Mouse (Mus musculus) limb, embryonic 14.5 days (tissue): ENCODE results near the gene Mmp2. TPM values are rescaled to one million over a fixed set of nuclear protein-coding genes. Genes with fewer than 3 reads are reported as not detected.

Source experiments
- ATAC-seq: fragments of 200-750 bp; cut with Nextera tagmentation; 2 replicates; pipeline ENCODE4 v1.8.0; 2017; ENCODE audit warnings: low read depth, moderate number of reproducible peaks, moderate TSS enrichment; ENCODE audit not compliant: low FRiP score
- DNase-seq: peaks from one replicate; pipeline ENCODE4 v3.0.0-alpha.2; 2015; ENCODE audit warnings: low spot score
- H3K27ac ChIP-seq: fragments of 300-500 bp; sonication (generic); replicated peaks from 2 replicates; pipeline ENCODE4 v1.5.1; 2014; ENCODE audit warnings: low read depth, mild to moderate bottlenecking, low read length, moderate library complexity, mixed read lengths
- H3K27me3 ChIP-seq: fragments of 300-500 bp; sonication (generic); 2 replicates; pipeline ENCODE4 v1.6.1; 2014; ENCODE audit warnings: low read length, mixed read lengths; ENCODE audit not compliant: control insufficient read depth, insufficient read depth
- H3K36me3 ChIP-seq: fragments of 300-500 bp; sonication (generic); 2 replicates; pipeline ENCODE4 v1.6.1; 2014; ENCODE audit warnings: mild to moderate bottlenecking, low read length, moderate library complexity, mixed read lengths; ENCODE audit not compliant: control insufficient read depth, insufficient read depth
- H3K4me1 ChIP-seq: fragments of 300-500 bp; sonication (generic); 2 replicates; pipeline ENCODE4 v1.6.1; 2014; ENCODE audit warnings: antibody characterized with exemption, low read length, mixed read lengths; ENCODE audit not compliant: control insufficient read depth, insufficient read depth
- H3K4me2 ChIP-seq: fragments of 300-500 bp; sonication (generic); replicated peaks from 2 replicates; pipeline ENCODE4 v1.6.1; 2014; ENCODE audit warnings: low read depth, mild to moderate bottlenecking, low read length, moderate library complexity; ENCODE audit not compliant: severe bottlenecking
- H3K4me3 ChIP-seq: fragments of 300-500 bp; sonication (generic); replicated peaks from 2 replicates; pipeline ENCODE4 v1.5.1; 2014; ENCODE audit warnings: low read length
- H3K9ac ChIP-seq: fragments of 300-500 bp; sonication (generic); 2 replicates; pipeline ENCODE4 v1.6.1; 2014; ENCODE audit warnings: mild to moderate bottlenecking, low read depth, low read length, moderate library complexity; ENCODE audit not compliant: severe bottlenecking
- H3K9me3 ChIP-seq: fragments of 300-500 bp; sonication (generic); 2 replicates; pipeline ENCODE4 v1.6.1; 2016; ENCODE audit warnings: low read length; ENCODE audit not compliant: control insufficient read depth
- POLR2A ChIP-seq: fragments of 200-500 bp; IDR thresholded peaks from 2 replicates; pipeline ENCODE4 v1.8.0; 2012; ENCODE audit warnings: inconsistent platforms, mild to moderate bottlenecking, moderate library complexity, borderline replicate concordance; ENCODE audit not compliant: insufficient read depth, insufficient read length; ENCODE audit errors: extremely low read depth
- WGBS: fragments of 180-500 bp; shearing (Covaris S2); extraction: QIAGEN DNeasy Blood & Tissue Kit; methylation state at CpG from one replicate; pipeline ENCODE4 v1.1.7; 2014; 5-methylcytosine and 5-hydroxymethylcytosine counted together
- polyA plus RNA-seq, 2 experiments: library from polyadenylated mRNA; depleted of rRNA in 1 of 2; stranded (reverse) in 1 of 2; unstranded in 1 of 2; fragments of >200 nt; fragmentation: Nextera tagmentation in 1 of 2; extraction: Ambion mirVana in 1 of 2; gene quantifications; 2 replicates each; pipeline versions ENCODE4 v1.2.1 to v1.2.3; 2012 to 2014

Mmp2 gene
- polyA plus RNA-seq, 2 experiments: 295 to 338 TPM

GRCm38 (mm10) chr8:92838616-92839015 is 11.5 kb downstream of the Mmp2 start:
- 81% methylated on average over 3 of the region's 3 CpGs for WGBS
- no peak for ATAC-seq
- Histone ChIP-seq H3K27ac (no peak overlapping the region), H3K9ac (no peak overlapping the region), H3K27me3 (no peaks in the 10 kb centered on the region), H3K36me3 (peaks cover 84% of the 10 kb centered on the region), H3K4me1 (peaks cover 4% of the 10 kb centered on the region; the same call in 1 of the 2 replicates), H3K4me3 (no peak overlapping the region), H3K9me3 (no peaks in the 10 kb centered on the region), H3K4me2 (no peak overlapping the region)
- peak; percentile 59 for DNase-seq
- no peak for TF ChIP-seq POLR2A

DNA sequence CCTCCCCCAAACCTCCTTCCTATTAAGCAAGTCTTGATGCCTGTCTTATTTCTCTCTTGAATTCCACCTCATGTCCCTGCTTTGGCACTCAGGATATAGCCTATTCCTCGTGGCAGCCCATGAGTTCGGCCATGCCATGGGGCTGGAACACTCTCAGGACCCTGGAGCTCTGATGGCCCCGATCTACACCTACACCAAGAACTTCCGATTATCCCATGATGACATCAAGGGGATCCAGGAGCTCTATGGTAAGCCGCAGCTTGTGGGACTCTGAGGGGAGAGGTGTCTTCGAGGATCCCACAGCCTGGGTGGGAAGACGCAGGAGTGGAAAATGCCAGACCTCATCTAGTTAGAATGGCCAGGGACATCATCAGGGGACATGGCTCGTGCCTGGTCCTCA is 12.1 kb downstream of the Mmp2 start:
- Histone ChIP-seq H3K9me3 (no peaks in the 10 kb centered on the region), H3K4me2 (no peak overlapping the region), H3K4me1 (peaks cover 4% of the 10 kb centered on the region; the same call in 1 of the 2 replicates), H3K4me3 (no peak overlapping the region), H3K36me3 (peaks cover 84% of the 10 kb centered on the region), H3K27me3 (no peaks in the 10 kb centered on the region), H3K27ac (no peak overlapping the region), H3K9ac (no peak overlapping the region)
- ATAC-seq (no peak), DNase-seq (no peak)
- WGBS: 92% methylated on average over 8 of the region's 8 CpGs
- TF ChIP-seq POLR2A: no peak

GRCm38 (mm10) chr8:92839876-92840275 is 12.8 kb downstream of the Mmp2 start:
- TF ChIP-seq POLR2A: no peak
- peaks cover under 1% of the 10 kb centered on the region; the same call in 1 of the 2 replicates for H3K4me1 ChIP-seq
- ATAC-seq: no peak
- no peak overlapping the region for H3K4me2 ChIP-seq
- H3K27ac ChIP-seq: no peak overlapping the region
- peaks cover 84% of the 10 kb centered on the region for H3K36me3 ChIP-seq
- WGBS: 94% methylated on average over 7 of the region's 7 CpGs
- no peaks in the 10 kb centered on the region for H3K27me3 ChIP-seq
- no peak overlapping the region for H3K9ac ChIP-seq
- H3K9me3 ChIP-seq: no peaks in the 10 kb centered on the region
- no peak for DNase-seq
- H3K4me3 ChIP-seq: no peak overlapping the region

GRCm38 (mm10) chr8:92846684-92847083 is 19.6 kb downstream of the Mmp2 start:
- Histone ChIP-seq H3K36me3 (peaks cover 86% of the 10 kb centered on the region), H3K4me2 (no peak overlapping the region), H3K27me3 (no peaks in the 10 kb centered on the region), H3K9me3 (no peaks in the 10 kb centered on the region), H3K9ac (no peak overlapping the region), H3K27ac (peak overlapping the region; percentile 15; the same call in 1 of the 2 replicates), H3K4me1 (peaks cover 15% of the 10 kb centered on the region), H3K4me3 (no peak overlapping the region)
- ATAC-seq: peak; percentile 27; the same call in 1 of the 2 replicates
- 27% methylated on average over 3 of the region's 3 CpGs for WGBS
- DNase-seq: no peak
- TF ChIP-seq POLR2A: no peak

GRCm38 (mm10) chr8:92847299-92847698 is 20.2 kb downstream of the Mmp2 start:
- peaks cover 15% of the 10 kb centered on the region for H3K4me1 ChIP-seq
- ATAC-seq: no peak
- TF ChIP-seq POLR2A: no peak

GRCm38 (mm10) chr8:92849261-92849660 is 22.2 kb downstream of the Mmp2 start:
- no peak overlapping the region for H3K4me2 ChIP-seq
- no peak overlapping the region for H3K9ac ChIP-seq
- no peak overlapping the region for H3K27ac ChIP-seq
- ATAC-seq (no peak), DNase-seq (no peak)
- peaks cover 15% of the 10 kb centered on the region for H3K4me1 ChIP-seq
- H3K27me3 ChIP-seq: no peaks in the 10 kb centered on the region
- no peak overlapping the region for H3K4me3 ChIP-seq
- 70% methylated on average over 6 of the region's 6 CpGs for WGBS
- no peak for TF ChIP-seq POLR2A
- H3K9me3 ChIP-seq: no peaks in the 10 kb centered on the region
- peaks cover 86% of the 10 kb centered on the region for H3K36me3 ChIP-seq

More at GRCm38 (mm10) chr8:92847299-92847698, 20.2 kb downstream of the Mmp2 start:
- peaks cover 84% of the 10 kb centered on the region for H3K36me3 ChIP-seq
- no peak overlapping the region for H3K4me2 ChIP-seq
- H3K9me3 ChIP-seq: no peaks in the 10 kb centered on the region
- WGBS: 57% methylated on average over 9 of the region's 9 CpGs
- no peak for DNase-seq
- peak overlapping the region; percentile 52; the same call in 1 of the 2 replicates for H3K27ac ChIP-seq
- no peak overlapping the region for H3K4me3 ChIP-seq
- H3K9ac ChIP-seq: no peak overlapping the region
- no peaks in the 10 kb centered on the region for H3K27me3 ChIP-seq
